Mouse (Mus musculus): Measurements from ENCODE around the gene Tbx2. TPM values are rescaled to one million over a fixed set of nuclear protein-coding genes. Genes with fewer than 3 reads are reported as not detected.

The Tbx2 gene
- total RNA-seq, 2 experiments from 2014 or later, result 2.9 to 3.7 TPM

Other genes with a start within 250 kb of the Tbx2 start
- gene Gm11444, start 17.8 kb downstream of the Tbx2 start, total RNA-seq (2021), result not detected
- gene Tbx4, start 53.9 kb downstream of the Tbx2 start, total RNA-seq (2021), result under 1 TPM; 0.49 to 0.58 TPM